Mouse (Mus musculus) lung, postnatal 0 days (tissue): ENCODE data around the gene Acvr1c. TPM values are rescaled to one million over a fixed set of nuclear protein-coding genes. Genes with fewer than 3 reads are reported as not detected.

Experiments used
- ATAC-seq: fragments of 200-750 bp; cut with Nextera tagmentation; 2 replicates; pipeline ENCODE4 v1.8.0; 2017; ENCODE audit warnings: moderate library complexity
- DNase-seq: peaks from one replicate; pipeline ENCODE4 v3.0.0-alpha.2; 2016; ENCODE audit warnings: low spot score
- H3K27ac ChIP-seq: fragments of 300-500 bp; sonication (generic); 2 replicates; pipeline ENCODE4 v1.5.1; 2014; ENCODE audit warnings: antibody characterized with exemption, mild to moderate bottlenecking, low read length, mixed read lengths
- H3K27me3 ChIP-seq: fragments of 300-500 bp; sonication (generic); replicated peaks from 2 replicates; pipeline ENCODE4 v1.6.1; 2014; ENCODE audit warnings: low read length, mixed read lengths; ENCODE audit not compliant: insufficient read depth
- H3K36me3 ChIP-seq: fragments of 300-500 bp; sonication (generic); 2 replicates; pipeline ENCODE4 v1.6.1; 2014; ENCODE audit warnings: low read length, mixed read lengths; ENCODE audit not compliant: insufficient read depth
- H3K4me1 ChIP-seq: fragments of 300-500 bp; sonication (generic); 2 replicates; pipeline ENCODE4 v1.6.1; 2014; ENCODE audit warnings: antibody characterized with exemption, low read depth, low read length, mixed read lengths; ENCODE audit not compliant: insufficient read depth
- H3K4me2 ChIP-seq: fragments of 300-500 bp; sonication (generic); replicated peaks from 2 replicates; pipeline ENCODE4 v1.6.1; 2014; ENCODE audit warnings: low read depth, mild to moderate bottlenecking, low read length, moderate library complexity, mixed read lengths
- H3K4me3 ChIP-seq: fragments of 300-500 bp; sonication (generic); 2 replicates; pipeline ENCODE4 v1.5.1; 2014; ENCODE audit warnings: low read depth, low read length
- H3K9ac ChIP-seq: fragments of 300-500 bp; sonication (generic); replicated peaks from 2 replicates; pipeline ENCODE4 v1.6.1; 2014; ENCODE audit warnings: low read depth, mild to moderate bottlenecking
- H3K9me3 ChIP-seq: fragments of 300-500 bp; sonication (generic); 2 replicates; pipeline ENCODE4 v1.6.1; 2016; ENCODE audit warnings: low read length, mixed read lengths
- CTCF ChIP-seq: IDR thresholded peaks from 2 replicates; pipeline ENCODE4 v1.5.1; 2016; ENCODE audit warnings: antibody characterized with exemption, mild to moderate bottlenecking
- EP300 ChIP-seq: IDR thresholded peaks from 2 replicates; pipeline ENCODE4 v1.6.1; 2016; ENCODE audit warnings: antibody characterized with exemption, mild to moderate bottlenecking, control low read depth
- WGBS: fragments of 180-500 bp; shearing (Covaris S2); extraction: QIAGEN DNeasy Blood & Tissue Kit; methylation state at CpG from one replicate; pipeline ENCODE4 v1.1.7; 2014; 5-methylcytosine and 5-hydroxymethylcytosine counted together
- polyA plus RNA-seq: library from polyadenylated mRNA; unstranded; fragments of >200 nt; fragmentation: Nextera tagmentation; extraction: Ambion mirVana; gene quantifications from 2 replicates; pipeline ENCODE4 v1.2.1, GENCODE M21; 2015

Acvr1c gene
- polyA plus RNA-seq, 1 experiment from 2014 or later: 0.23 TPM

DNA sequence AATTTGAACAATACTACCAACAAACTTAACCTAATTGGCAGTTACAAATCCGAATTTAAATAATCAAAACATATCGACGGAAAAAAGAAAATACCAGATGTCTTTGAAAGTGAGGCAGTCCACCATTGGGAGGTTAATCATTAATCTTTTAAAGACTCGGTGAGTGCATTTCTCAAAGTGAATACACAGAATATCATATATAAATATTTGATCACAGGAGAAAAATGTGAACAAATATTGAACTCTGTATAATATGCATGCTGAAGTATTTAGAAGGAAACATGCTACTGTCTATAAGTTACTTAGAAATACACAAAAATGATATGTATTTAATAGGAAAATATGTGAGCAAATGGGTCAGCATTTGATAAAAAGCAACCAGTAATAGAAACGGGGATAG lies 21.0 kb downstream of the Acvr1c start:
- no peaks in the 10 kb centered on the region for H3K27me3 ChIP-seq
- no peaks in the 10 kb centered on the region for H3K36me3 ChIP-seq
- ATAC-seq (no peak), DNase-seq (no peak)
- no peak overlapping the region for H3K9ac ChIP-seq
- no peak overlapping the region for H3K27ac ChIP-seq
- 55% methylated on average over 5 of the region's 5 CpGs for WGBS
- no peaks in the 10 kb centered on the region for H3K9me3 ChIP-seq
- H3K4me3 ChIP-seq: no peak overlapping the region
- no peak overlapping the region for H3K4me2 ChIP-seq
- no peak for TF ChIP-seq CTCF
- no peak for TF ChIP-seq EP300
- no peaks in the 10 kb centered on the region for H3K4me1 ChIP-seq

- H3K9ac ChIP-seq: no peak overlapping the region
- ATAC-seq: no peak
- no peaks in the 10 kb centered on the region for H3K27me3 ChIP-seq
- H3K27ac ChIP-seq: no peak overlapping the region
- H3K4me3 ChIP-seq: no peak overlapping the region
- H3K4me2 ChIP-seq: no peak overlapping the region
- no peaks in the 10 kb centered on the region for H3K36me3 ChIP-seq
- H3K9me3 ChIP-seq: no peaks in the 10 kb centered on the region
- no peak for DNase-seq
- WGBS: 70% methylated on average over 5 of the region's 5 CpGs
- H3K4me1 ChIP-seq: no peaks in the 10 kb centered on the region
- no peak for TF ChIP-seq EP300
- TF ChIP-seq CTCF: no peak
These were observed 28.1 kb downstream of the Acvr1c start for GRCm38 (mm10) chr2:58329589-58329988.

- peak; percentile 48 for ATAC-seq
- H3K4me3 ChIP-seq: peak overlapping the region; percentile 29
- 11% methylated on average over 21 of the region's 23 CpGs for WGBS
- no peaks in the 10 kb centered on the region for H3K27me3 ChIP-seq
- peak overlapping the region; percentile 57 for H3K4me2 ChIP-seq
- peak overlapping the region; percentile 19; the same call in 1 of the 2 replicates for H3K9ac ChIP-seq
- H3K27ac ChIP-seq: no peak overlapping the region
- H3K9me3 ChIP-seq: no peaks in the 10 kb centered on the region
- H3K36me3 ChIP-seq: no peaks in the 10 kb centered on the region
- no peaks in the 10 kb centered on the region for H3K4me1 ChIP-seq
- peak; percentile 61 for TF ChIP-seq CTCF
- TF ChIP-seq EP300: no peak
- peak; percentile 41 for DNase-seq
These were observed 33.4 kb downstream of the Acvr1c start for GRCm38 (mm10) chr2:58324118-58324901.

- DNase-seq (peak; percentile 55), ATAC-seq (no peak)
- Histone ChIP-seq H3K36me3 (no peaks in the 10 kb centered on the region), H3K9ac (no peak overlapping the region), H3K4me3 (no peak overlapping the region), H3K9me3 (no peaks in the 10 kb centered on the region), H3K27me3 (no peaks in the 10 kb centered on the region), H3K27ac (no peak overlapping the region), H3K4me1 (no peaks in the 10 kb centered on the region), H3K4me2 (no peak overlapping the region)
- TF ChIP-seq EP300: no peak
- no peak for TF ChIP-seq CTCF
- 66% methylated on average over 6 of the region's 6 CpGs for WGBS
These were observed 34.4 kb downstream of the Acvr1c start for GRCm38 (mm10) chr2:58323274-58323673.

GRCm38 (mm10) chr2:58316186-58316585 lies 41.5 kb downstream of the Acvr1c start:
- H3K9ac ChIP-seq: no peak overlapping the region
- no peak for TF ChIP-seq EP300
- ATAC-seq (no peak), DNase-seq (no peak)
- 88% methylated on average over 7 of the region's 7 CpGs for WGBS
- no peaks in the 10 kb centered on the region for H3K4me1 ChIP-seq
- H3K27ac ChIP-seq: no peak overlapping the region
- H3K36me3 ChIP-seq: no peaks in the 10 kb centered on the region
- H3K4me3 ChIP-seq: no peak overlapping the region
- H3K9me3 ChIP-seq: no peaks in the 10 kb centered on the region
- no peak overlapping the region for H3K4me2 ChIP-seq
- no peaks in the 10 kb centered on the region for H3K27me3 ChIP-seq

DNA sequence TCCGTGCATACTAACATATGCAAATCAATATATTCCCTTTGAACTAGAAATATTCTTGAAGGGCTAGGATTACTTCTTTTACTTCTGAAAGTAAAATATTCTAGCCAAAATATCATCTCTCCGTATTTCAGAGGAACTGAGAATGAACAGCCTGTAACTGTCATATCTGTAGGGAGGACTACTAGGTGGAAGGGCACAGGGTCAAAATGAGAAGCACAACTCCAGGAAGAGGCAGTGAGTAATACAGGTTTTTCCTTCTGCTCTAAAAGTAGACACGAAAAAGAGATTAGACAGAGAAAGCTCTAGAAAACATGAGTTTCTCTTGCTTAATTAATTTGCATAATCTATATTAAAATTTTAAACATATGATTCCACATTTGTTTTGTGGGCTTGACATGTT lies 48.0 kb downstream of the Acvr1c start:
- Histone ChIP-seq H3K4me2 (no peak overlapping the region), H3K36me3 (no peaks in the 10 kb centered on the region), H3K4me1 (no peaks in the 10 kb centered on the region), H3K27me3 (no peaks in the 10 kb centered on the region), H3K27ac (no peak overlapping the region), H3K9me3 (no peaks in the 10 kb centered on the region), H3K4me3 (no peak overlapping the region), H3K9ac (no peak overlapping the region)
- DNase-seq (no peak), ATAC-seq (no peak)
- WGBS: 47% methylated on average over 3 of the region's 3 CpGs
- TF ChIP-seq CTCF (no peak), EP300 (no peak)
